Mouse (Mus musculus) heart, postnatal 0 days (tissue): ENCODE measurements around the gene Rapgef1. TPM values are rescaled to one million over a fixed set of nuclear protein-coding genes. Genes with fewer than 3 reads are reported as not detected.

ENCODE experiments used
- ATAC-seq: fragments of 200-750 bp; cut with Nextera tagmentation; 2 replicates; pipeline ENCODE4 v1.8.0; 2017; ENCODE audit warnings: low read depth, moderate number of reproducible peaks, moderate library complexity; ENCODE audit not compliant: insufficient read depth
- DNase-seq: peaks from one replicate; pipeline ENCODE4 v3.0.0-alpha.2; 2016; ENCODE audit warnings: low spot score
- H3K27ac ChIP-seq: fragments of 300-500 bp; sonication (generic); 2 replicates; pipeline ENCODE4 v1.5.1; 2014; ENCODE audit warnings: low read depth, mild to moderate bottlenecking
- H3K27me3 ChIP-seq: fragments of 300-500 bp; sonication (generic); 2 replicates; pipeline ENCODE4 v1.6.1; 2014; ENCODE audit warnings: low read length, mixed read lengths; ENCODE audit not compliant: control insufficient read depth, insufficient read depth
- H3K36me3 ChIP-seq: fragments of 300-500 bp; sonication (generic); replicated peaks from 2 replicates; pipeline ENCODE4 v1.6.1; 2014; ENCODE audit warnings: low read length, mixed read lengths; ENCODE audit not compliant: control insufficient read depth, insufficient read depth
- H3K4me1 ChIP-seq: fragments of 300-500 bp; sonication (generic); 2 replicates; pipeline ENCODE4 v1.6.1; 2014; ENCODE audit warnings: antibody characterized with exemption; ENCODE audit not compliant: control insufficient read depth, insufficient read depth
- H3K4me2 ChIP-seq: fragments of 300-500 bp; sonication (generic); 2 replicates; pipeline ENCODE4 v1.6.1; 2014; ENCODE audit warnings: low read depth, mild to moderate bottlenecking, low read length, moderate library complexity
- H3K4me3 ChIP-seq: fragments of 300-500 bp; sonication (generic); 2 replicates; pipeline ENCODE4 v1.5.1; 2014; ENCODE audit warnings: low read depth, low read length
- H3K9ac ChIP-seq: fragments of 300-500 bp; sonication (generic); replicated peaks from 2 replicates; pipeline ENCODE4 v1.6.1; 2014; ENCODE audit warnings: low read depth, low read length, mixed read lengths
- H3K9me3 ChIP-seq: fragments of 300-500 bp; sonication (generic); replicated peaks from 2 replicates; pipeline ENCODE4 v1.6.1; 2016; ENCODE audit warnings: low read length; ENCODE audit not compliant: control insufficient read depth
- CTCF ChIP-seq: IDR thresholded peaks from 2 replicates; pipeline ENCODE4 v1.5.1; 2016; ENCODE audit warnings: antibody characterized with exemption, control low read depth, low read depth
- EP300 ChIP-seq: IDR thresholded peaks from 2 replicates; pipeline ENCODE4 v1.6.1; 2016; ENCODE audit warnings: antibody characterized with exemption, low read depth
- WGBS: fragments of 180-500 bp; shearing (Covaris S2); extraction: QIAGEN DNeasy Blood & Tissue Kit; methylation state at CpG from one replicate; pipeline ENCODE4 v1.1.7; 2014; 5-methylcytosine and 5-hydroxymethylcytosine counted together
- polyA plus RNA-seq: library from polyadenylated mRNA; unstranded; fragments of >200 nt; fragmentation: Nextera tagmentation; extraction: Ambion mirVana; gene quantifications from 2 replicates; pipeline ENCODE4 v1.2.1, GENCODE M21; 2015
- total RNA-seq: library from RNA; depleted of rRNA; stranded (reverse); fragments of >200 nt; gene quantifications from 2 replicates; pipeline ENCODE4 v1.2.3, GENCODE M21; 2014; ENCODE audit warnings: low replicate concordance

The Rapgef1 gene
- total and polyA plus RNA-seq, 2 experiments from 2014 or later: 9.0 to 47.6 TPM

DNA sequence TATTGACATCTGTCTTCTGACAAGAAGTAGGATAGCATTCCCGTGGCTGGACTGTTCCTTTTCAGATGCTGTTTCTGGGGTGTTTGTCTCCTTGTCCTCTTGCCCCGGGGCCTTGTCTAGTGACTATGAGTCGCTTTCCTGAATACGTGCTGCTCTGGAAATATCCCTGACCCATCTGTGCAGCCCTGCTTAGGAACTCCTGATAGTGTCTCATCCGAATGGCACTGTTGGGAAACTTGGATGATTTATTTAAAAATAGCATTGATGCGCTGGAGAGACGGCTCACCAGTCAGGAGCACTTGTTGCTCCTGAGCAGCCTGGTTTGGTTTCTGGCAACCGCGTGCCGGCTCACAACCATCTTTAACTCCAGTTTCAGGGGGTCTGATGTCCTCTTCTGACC is 1.6 kb downstream of the Rapgef1 start:
- peak overlapping the region; percentile 53 for H3K27ac ChIP-seq
- H3K27me3 ChIP-seq: no peaks in the 10 kb centered on the region
- H3K9ac ChIP-seq: peak overlapping the region; percentile 80; the same call in 1 of the 2 replicates
- ATAC-seq (no peak), DNase-seq (peak; percentile 38)
- H3K4me2 ChIP-seq: peak overlapping the region; percentile 79
- H3K36me3 ChIP-seq: no peaks in the 10 kb centered on the region
- peaks cover 43% of the 10 kb centered on the region for H3K4me1 ChIP-seq
- WGBS: 15% methylated on average over 10 of the region's 10 CpGs
- TF ChIP-seq EP300 (no peak), CTCF (no peak)
- no peaks in the 10 kb centered on the region for H3K9me3 ChIP-seq
- peak overlapping the region; percentile 63 for H3K4me3 ChIP-seq

DNA sequence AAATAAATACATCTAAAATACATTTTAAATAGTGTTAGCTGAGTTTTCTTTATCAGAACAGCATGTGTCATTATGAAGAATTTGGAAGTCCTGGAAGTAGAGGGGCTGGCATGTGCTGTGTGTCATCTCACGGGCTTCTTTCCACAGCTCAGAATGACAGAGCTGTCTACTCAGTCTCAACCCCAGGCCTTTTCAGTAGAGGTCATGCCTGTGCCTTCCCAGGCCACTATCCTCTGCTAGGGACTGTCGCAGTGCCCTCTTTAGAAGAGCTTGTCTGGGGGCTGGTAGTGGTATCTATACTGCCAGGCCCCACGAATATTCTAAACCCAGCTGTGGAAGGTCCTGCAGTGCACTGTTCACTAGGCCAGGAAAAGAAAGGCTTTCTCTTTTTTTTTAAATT is 2.1 kb downstream of the Rapgef1 start:
- peaks cover 43% of the 10 kb centered on the region for H3K4me1 ChIP-seq
- WGBS: 44% methylated on average over 3 of the region's 3 CpGs
- 0 out of 2 replicates have a peak overlapping the region, but pooled peaks have one; percentile 63 for H3K4me3 ChIP-seq
- H3K9me3 ChIP-seq: no peaks in the 10 kb centered on the region
- DNase-seq (no peak), ATAC-seq (no peak)
- H3K27ac ChIP-seq: peak overlapping the region; percentile 53
- H3K36me3 ChIP-seq: no peaks in the 10 kb centered on the region
- H3K27me3 ChIP-seq: no peaks in the 10 kb centered on the region
- TF ChIP-seq CTCF (no peak), EP300 (no peak)
- H3K9ac ChIP-seq: 0 out of 2 replicates have a peak overlapping the region, but pooled peaks have one; percentile 80
- peak overlapping the region; percentile 79 for H3K4me2 ChIP-seq

DNA sequence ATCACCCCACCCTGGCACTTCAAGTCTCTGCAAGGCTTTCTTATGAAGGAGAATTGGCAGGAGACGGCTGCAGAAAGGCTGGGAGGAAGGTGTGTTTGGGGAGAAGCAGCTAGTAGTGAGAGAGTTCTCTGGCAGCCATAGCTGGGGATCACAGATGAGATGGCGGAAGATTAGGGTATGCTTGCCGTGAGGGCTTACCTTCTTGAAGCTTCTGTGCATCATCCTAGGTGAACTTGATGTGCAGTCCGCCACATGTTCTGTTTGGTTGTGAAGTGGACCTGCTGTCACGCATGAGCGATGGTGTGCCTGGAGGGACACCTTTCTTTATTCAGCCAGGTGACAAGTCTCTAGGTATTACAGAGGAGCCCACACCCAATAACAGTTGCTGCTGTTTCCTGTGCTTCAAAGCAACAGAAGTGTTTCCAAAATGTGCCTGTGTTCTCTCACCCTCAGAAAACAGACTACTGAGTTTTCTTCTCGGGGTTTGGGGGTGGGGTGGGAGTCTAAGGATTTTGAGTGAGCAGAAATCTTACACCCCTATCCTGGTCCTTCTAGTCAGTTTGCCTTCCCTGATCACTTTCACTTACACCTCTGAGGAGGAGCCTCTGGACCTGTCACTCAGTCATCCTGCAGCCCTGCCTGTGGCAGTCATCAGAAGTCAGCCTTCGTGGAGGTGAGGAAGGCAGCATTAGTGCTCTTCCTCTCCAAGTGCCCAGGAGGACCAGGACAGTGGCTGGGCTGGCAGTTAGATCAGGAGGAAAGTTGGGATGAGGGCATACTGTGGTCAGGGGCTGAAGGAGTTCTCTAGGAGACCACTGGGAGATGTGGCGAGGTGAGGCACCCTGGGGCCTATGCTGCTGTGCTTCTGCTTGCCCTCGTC is 2.8 kb downstream of the Rapgef1 start:
- ATAC-seq (no peak), DNase-seq (no peak)
- no peaks in the 10 kb centered on the region for H3K27me3 ChIP-seq
- no peak overlapping the region for H3K4me3 ChIP-seq
- peak overlapping the region; percentile 4; the same call in 1 of the 2 replicates for H3K27ac ChIP-seq
- H3K9ac ChIP-seq: 0 out of 2 replicates have a peak overlapping the region, but pooled peaks have one; percentile 80
- H3K4me2 ChIP-seq: peak overlapping the region; percentile 79; the same call in 1 of the 2 replicates
- peaks cover 43% of the 10 kb centered on the region for H3K4me1 ChIP-seq
- no peak for TF ChIP-seq EP300
- TF ChIP-seq CTCF: no peak
- H3K9me3 ChIP-seq: no peaks in the 10 kb centered on the region
- WGBS: 81% methylated on average over 10 of the region's 10 CpGs
- no peaks in the 10 kb centered on the region for H3K36me3 ChIP-seq

DNA sequence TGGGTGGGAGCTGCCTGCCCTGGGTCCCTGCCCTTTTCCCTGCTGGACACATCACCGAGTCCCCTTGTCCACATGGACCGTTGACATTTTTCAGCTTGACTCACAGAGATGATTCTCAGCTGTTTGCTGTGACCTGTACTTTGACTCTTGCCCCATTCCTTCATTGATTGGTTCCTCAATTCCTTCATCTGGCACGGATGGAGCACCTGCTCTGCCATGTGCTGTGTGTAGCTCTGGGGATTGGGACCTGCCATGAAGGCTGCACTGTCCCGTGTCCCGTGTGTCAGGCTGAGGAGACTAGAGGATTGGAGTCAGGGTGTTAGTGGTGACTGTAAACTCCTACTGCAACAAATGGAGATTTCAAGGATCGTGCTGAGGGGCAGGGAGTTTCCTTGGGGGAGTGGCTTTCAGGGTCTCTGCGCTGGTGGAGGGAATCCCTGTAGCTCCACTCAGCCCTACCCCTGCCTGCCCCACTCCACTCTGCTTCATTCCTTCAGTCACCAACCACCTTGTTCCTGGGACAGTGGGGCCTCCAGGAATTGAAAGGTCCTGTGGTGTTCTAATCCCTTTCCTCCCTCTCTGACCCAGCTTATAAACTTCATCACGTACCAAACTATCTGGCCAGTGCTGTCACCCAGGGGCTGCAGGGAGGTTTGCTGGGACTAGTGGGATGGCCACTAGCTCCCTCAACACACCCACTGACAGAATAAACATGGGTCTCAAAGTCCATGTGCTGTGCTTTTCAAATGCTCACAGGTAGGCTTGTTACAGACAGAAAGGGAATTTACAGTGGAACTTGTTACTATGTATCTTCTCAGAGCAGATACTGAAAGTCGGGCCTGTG is 3.9 kb downstream of the Rapgef1 start:
- peak overlapping the region; percentile 69 for H3K27ac ChIP-seq
- H3K4me3 ChIP-seq: no peak overlapping the region
- no peak overlapping the region for H3K9ac ChIP-seq
- no peak for TF ChIP-seq EP300
- no peaks in the 10 kb centered on the region for H3K9me3 ChIP-seq
- H3K4me1 ChIP-seq: peaks cover 52% of the 10 kb centered on the region
- no peaks in the 10 kb centered on the region for H3K27me3 ChIP-seq
- no peak for DNase-seq
- WGBS: 60% methylated on average over 9 of the region's 9 CpGs
- no peak overlapping the region for H3K4me2 ChIP-seq
- ATAC-seq: no peak
- no peaks in the 10 kb centered on the region for H3K36me3 ChIP-seq

DNA sequence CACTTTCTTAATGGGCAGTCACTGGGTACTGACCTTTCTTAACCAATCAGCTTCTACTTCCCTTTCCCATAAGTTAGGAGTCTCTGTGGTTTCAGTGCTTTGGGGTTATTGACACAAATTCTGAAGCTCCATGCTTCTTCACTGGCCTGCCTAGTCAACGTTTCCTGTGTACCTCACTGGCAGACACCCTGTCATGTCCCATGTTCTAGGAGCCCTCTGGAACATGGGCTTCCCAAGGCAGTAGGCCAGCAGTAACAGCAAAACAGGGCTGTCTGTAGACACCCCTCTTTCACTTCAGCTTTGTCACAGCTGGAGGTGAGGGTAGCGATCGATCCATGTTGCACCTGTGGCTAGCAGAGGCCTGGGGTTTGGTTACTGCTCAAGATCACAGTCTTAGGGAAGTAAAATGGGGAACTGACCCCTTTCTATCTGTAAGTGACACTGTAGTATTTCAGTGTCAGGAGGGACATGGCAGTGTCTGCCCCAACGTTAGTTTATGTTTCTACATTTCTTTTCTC is 4.6 kb downstream of the Rapgef1 start:
- Histone ChIP-seq H3K4me1 (peaks cover 59% of the 10 kb centered on the region), H3K9ac (no peak overlapping the region)
- no peak for ATAC-seq

More for the DNA sequence above, 4.6 kb downstream of the Rapgef1 start:
- Histone ChIP-seq H3K36me3 (no peaks in the 10 kb centered on the region), H3K27me3 (no peaks in the 10 kb centered on the region), H3K4me2 (no peak overlapping the region), H3K27ac (peak overlapping the region; percentile 69), H3K9me3 (no peaks in the 10 kb centered on the region), H3K4me3 (no peak overlapping the region)
- no peak for DNase-seq
- TF ChIP-seq EP300 (no peak), CTCF (no peak)
- WGBS: 57% methylated on average over 4 of the region's 4 CpGs
